Mouse (Mus musculus): ENCODE measurements around the gene Slco4a1.

Slco4a1 gene

GRCm38 (mm10) chr2:180501217-180501967 is 45.3 kb downstream of the Slco4a1 start:
- no peak for DNase-seq (ENCODE audit: extremely low spot score)

- DNase-seq (ENCODE audit: extremely low spot score): no peak
Observed at GRCm38 (mm10) chr2:180506281-180506680, 50.2 kb downstream of the Slco4a1 start.

GRCm38 (mm10) chr2:180508455-180509115 is 52.5 kb downstream of the Slco4a1 start:
- no peak for DNase-seq (ENCODE audit: extremely low spot score)

DNA sequence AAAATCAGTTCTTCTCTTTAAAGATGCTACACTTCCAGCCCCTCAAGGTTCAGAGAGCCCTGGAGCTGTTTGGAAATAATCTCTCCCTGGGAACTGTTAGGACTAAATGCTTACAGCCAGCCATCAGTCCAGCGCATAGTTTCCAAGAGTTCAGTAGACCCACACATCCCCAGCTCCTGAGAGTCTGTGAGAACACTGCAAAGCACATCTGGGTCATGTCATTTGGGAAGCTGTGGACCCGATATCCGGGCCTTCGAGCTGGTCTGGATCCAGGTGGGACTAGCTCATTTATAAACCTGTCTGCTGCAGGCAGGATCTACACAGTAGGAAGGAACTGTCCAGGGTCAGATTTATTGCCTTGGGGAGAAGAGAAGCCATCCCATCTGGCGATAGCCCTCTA is 54.8 kb downstream of the Slco4a1 start:
- DNase-seq (ENCODE audit: extremely low spot score): no peak

- DNase-seq (ENCODE audit: extremely low spot score): no peak
Observed at GRCm38 (mm10) chr2:180511875-180512661, 56.0 kb downstream of the Slco4a1 start.

GRCm38 (mm10) chr2:180513019-180513418 is 57.0 kb downstream of the Slco4a1 start:
- no peak for DNase-seq (ENCODE audit: extremely low spot score)

DNA sequence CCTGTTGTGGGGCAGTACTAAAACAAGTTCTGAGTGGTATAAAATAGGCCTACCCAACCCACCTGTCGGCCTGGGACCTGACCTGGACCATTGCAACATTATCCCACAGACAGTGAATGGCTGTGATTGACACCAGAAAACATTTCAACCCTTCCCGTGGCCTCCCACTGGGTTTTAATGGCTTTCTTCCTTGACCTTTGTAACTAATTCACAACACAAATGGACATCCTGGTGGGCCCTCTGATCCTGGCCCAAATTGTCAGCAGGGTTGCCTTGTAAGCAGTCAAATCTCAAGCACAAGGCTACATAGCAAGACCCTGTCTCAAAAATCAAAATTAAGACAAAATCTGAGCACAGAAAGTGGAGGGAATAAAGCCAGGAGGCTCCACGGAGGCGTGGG is 57.8 kb downstream of the Slco4a1 start:
- DNase-seq (ENCODE audit: extremely low spot score): no peak

GRCm38 (mm10) chr2:180521437-180522221 is 65.6 kb downstream of the Slco4a1 start:
- no peak for DNase-seq (ENCODE audit: extremely low spot score)

DNA sequence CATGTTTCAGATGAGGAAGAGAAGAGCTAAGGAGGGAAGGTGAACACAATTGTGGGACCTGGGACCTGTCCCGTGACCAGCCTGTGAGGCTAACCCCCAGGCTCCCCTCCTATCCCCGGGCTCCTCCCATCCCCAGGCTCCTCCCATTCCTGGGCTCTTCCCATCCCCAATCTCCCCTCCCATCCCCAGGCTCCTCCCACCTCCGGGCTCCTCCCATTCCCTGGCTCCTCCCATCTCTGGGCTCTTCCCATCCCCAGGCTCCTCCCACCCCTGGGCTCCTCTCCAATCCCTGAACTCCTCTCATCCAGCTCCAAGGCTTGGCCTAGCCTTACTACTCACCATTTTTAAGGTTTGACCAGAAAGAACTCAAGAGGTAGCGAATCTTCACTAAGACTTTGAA is 66.8 kb downstream of the Slco4a1 start:
- no peak for DNase-seq (ENCODE audit: extremely low spot score)
